Mouse (Mus musculus): ENCODE data around the gene Mab21l2. TPM values are rescaled to one million over a fixed set of nuclear protein-coding genes. Genes with fewer than 3 reads are reported as not detected.

The Mab21l2 gene
- 2.9 and 3.0 TPM in 2 replicates for polyA plus RNA-seq (2014; fragmentation: Nextera tagmentation; extraction: Ambion mirVana)

DNA sequence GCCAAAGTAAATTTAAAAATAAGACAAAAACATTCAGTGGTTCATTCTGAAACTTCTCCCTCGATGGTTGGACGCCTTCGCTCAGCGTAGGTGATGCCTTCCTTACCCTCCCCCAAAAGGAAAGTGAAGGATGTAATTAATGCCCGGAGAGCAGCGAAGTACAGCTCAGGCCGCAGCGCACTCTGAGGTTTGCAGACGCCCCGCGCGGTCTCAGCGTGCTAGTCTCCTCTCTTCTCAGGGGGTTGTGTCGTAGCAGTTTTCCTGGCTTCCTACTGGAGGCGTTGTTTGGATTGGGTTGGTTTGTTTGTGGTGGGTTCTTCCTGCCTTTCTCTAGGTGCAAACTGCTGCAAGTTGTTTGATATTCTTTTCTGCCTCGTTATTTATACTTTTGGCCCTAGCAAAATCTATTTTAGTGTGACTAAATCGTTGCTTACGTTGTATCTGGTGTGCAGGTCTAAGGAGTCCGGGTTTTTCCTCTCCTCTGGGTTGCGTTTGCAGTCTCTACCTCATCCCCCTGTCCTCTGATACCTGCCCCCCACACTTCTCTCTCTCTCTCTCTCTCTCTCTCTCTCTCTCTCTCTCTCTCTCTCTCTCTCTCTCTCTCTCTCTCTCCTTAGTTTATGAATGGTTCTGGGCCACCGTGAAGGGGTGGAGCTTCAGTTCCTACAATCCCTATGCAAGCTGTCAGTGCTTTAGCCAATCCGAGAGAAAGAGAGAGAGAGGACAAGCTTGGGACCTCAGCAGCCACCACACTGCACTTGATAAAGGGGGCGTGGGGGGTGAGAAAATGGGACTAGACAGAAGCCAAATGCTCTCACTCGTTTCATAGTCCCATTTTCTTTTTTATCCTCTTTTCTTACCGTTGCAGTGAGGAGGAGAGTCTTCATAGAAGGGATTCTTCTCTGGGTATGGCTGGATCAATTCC is at the start of gene Mab21l2:
TSS of gene Mab21l2 (minus strand) at position 539 of the 925 bp plus-strand sequence.
- Histone ChIP-seq H3K27ac (ENCODE audit: low read depth, low read length) (no peak within 1 kb of the TSS), H3K27me3 (replicated peaks; ENCODE audit: control insufficient read depth, insufficient read depth, low read length) (peaks cover 62% of the 10 kb centered on the region), H3K4me2 (ENCODE audit: low read length) (peak within 1 kb of the TSS; percentile 50), H3K36me3 (ENCODE audit: control insufficient read depth, insufficient read depth, low read length) (no peaks in the 10 kb centered on the region), H3K4me3 (ENCODE audit: low read depth, low read length) (peak within 1 kb of the TSS; percentile 26), H3K9ac (ENCODE audit: low read length) (peak within 1 kb of the TSS; percentile 45; the same call in 1 of the 2 replicates), H3K9me3 (replicated peaks; ENCODE audit: control insufficient read depth, low read length) (no peaks in the 10 kb centered on the region), H3K4me1 (ENCODE audit: control insufficient read depth, insufficient read depth, low read length) (peaks cover 12% of the 10 kb centered on the region)
- under 1% methylated on average over 25 of the region's 25 CpGs for WGBS
- ATAC-seq (peak; percentile 60), DNase-seq (ENCODE audit: low spot score) (peak; percentile 54)

DNA sequence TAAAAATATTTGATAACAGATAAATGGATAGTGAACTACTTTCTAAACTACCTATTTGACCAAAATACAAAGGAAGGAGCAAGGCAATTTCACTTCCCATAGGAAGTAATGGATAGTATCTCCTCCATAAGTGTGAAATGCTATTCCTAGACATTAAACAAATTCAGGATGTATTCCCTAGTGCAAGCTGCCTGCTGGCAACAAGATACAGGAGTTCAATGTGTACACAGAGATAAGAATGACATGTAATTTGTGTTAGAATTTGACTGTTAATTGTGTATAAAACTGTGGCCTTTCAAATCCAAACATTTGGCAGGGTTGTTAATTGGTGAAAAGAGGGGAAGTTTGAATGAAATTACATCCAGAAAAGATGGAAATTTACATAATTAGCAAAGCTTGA is 26.9 kb upstream of the Mab21l2 start:
- Histone ChIP-seq H3K27me3 (replicated peaks; ENCODE audit: control insufficient read depth, insufficient read depth, low read length) (peaks cover 46% of the 10 kb centered on the region), H3K9ac (ENCODE audit: low read length) (no peak overlapping the region), H3K4me2 (ENCODE audit: low read length) (no peak overlapping the region), H3K4me3 (ENCODE audit: low read depth, low read length) (no peak overlapping the region), H3K36me3 (ENCODE audit: control insufficient read depth, insufficient read depth, low read length) (no peaks in the 10 kb centered on the region), H3K4me1 (ENCODE audit: control insufficient read depth, insufficient read depth, low read length) (no peaks in the 10 kb centered on the region), H3K9me3 (replicated peaks; ENCODE audit: control insufficient read depth, low read length) (no peaks in the 10 kb centered on the region), H3K27ac (ENCODE audit: low read depth, low read length) (no peak overlapping the region)
- DNase-seq (ENCODE audit: low spot score), result no peak
- no peak for ATAC-seq

- Histone ChIP-seq H3K27ac (ENCODE audit: low read depth, low read length) (no peak overlapping the region), H3K36me3 (ENCODE audit: control insufficient read depth, insufficient read depth, low read length) (no peaks in the 10 kb centered on the region), H3K9ac (ENCODE audit: low read length) (no peak overlapping the region), H3K4me2 (ENCODE audit: low read length) (no peak overlapping the region), H3K4me1 (ENCODE audit: control insufficient read depth, insufficient read depth, low read length) (no peaks in the 10 kb centered on the region), H3K9me3 (replicated peaks; ENCODE audit: control insufficient read depth, low read length) (no peaks in the 10 kb centered on the region), H3K27me3 (replicated peaks; ENCODE audit: control insufficient read depth, insufficient read depth, low read length) (peaks cover 54% of the 10 kb centered on the region), H3K4me3 (ENCODE audit: low read depth, low read length) (no peak overlapping the region)
- no peak for DNase-seq (ENCODE audit: low spot score)
- no peak for ATAC-seq
- 8% methylated on average over 3 of the region's 3 CpGs for WGBS
These were observed 24.3 kb upstream of the Mab21l2 start for GRCm38 (mm10) chr3:86572519-86573244.

- H3K36me3 ChIP-seq (ENCODE audit: control insufficient read depth, insufficient read depth, low read length), result no peaks in the 10 kb centered on the region
- WGBS, result 2% methylated on average over 4 of the region's 4 CpGs
- peaks cover 57% of the 10 kb centered on the region for H3K27me3 ChIP-seq (replicated peaks; ENCODE audit: control insufficient read depth, insufficient read depth, low read length)
- DNase-seq (ENCODE audit: low spot score) (no peak), ATAC-seq (no peak)
- no peak overlapping the region for H3K4me3 ChIP-seq (ENCODE audit: low read depth, low read length)
- no peaks in the 10 kb centered on the region for H3K9me3 ChIP-seq (replicated peaks; ENCODE audit: control insufficient read depth, low read length)
- H3K27ac ChIP-seq (ENCODE audit: low read depth, low read length), result no peak overlapping the region
- H3K4me1 ChIP-seq (ENCODE audit: control insufficient read depth, insufficient read depth, low read length), result no peaks in the 10 kb centered on the region
- H3K9ac ChIP-seq (ENCODE audit: low read length), result no peak overlapping the region
- H3K4me2 ChIP-seq (ENCODE audit: low read length), result no peak overlapping the region
These were observed 23.1 kb upstream of the Mab21l2 start for GRCm38 (mm10) chr3:86571518-86571917.

DNA sequence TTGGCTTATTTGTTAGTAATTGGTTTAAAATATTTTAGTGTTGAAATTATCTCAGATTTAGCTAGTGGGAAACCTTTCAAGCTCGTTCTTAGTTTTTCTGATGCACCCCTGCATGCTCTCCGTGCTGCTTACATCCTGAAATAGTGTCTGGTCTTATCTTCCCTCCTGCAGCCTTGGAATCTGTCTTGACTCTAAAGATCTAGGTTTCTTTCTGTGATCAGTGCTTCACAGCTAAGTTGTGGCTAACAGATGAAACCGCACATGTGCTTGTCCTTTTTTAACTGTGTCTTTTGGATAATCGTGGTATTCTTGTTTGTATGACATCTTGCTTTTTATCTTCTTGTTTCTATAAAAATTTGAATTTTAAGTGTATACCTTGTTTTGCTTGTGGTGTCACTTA is 18.9 kb upstream of the Mab21l2 start:
- no peak overlapping the region for H3K4me3 ChIP-seq (ENCODE audit: low read depth, low read length)
- H3K27me3 ChIP-seq (replicated peaks; ENCODE audit: control insufficient read depth, insufficient read depth, low read length), result peaks cover 51% of the 10 kb centered on the region
- ATAC-seq (no peak), DNase-seq (ENCODE audit: low spot score) (no peak)
- H3K4me2 ChIP-seq (ENCODE audit: low read length), result no peak overlapping the region
- H3K27ac ChIP-seq (ENCODE audit: low read depth, low read length), result no peak overlapping the region
- no peak overlapping the region for H3K9ac ChIP-seq (ENCODE audit: low read length)
- WGBS, result 77% methylated on average over 4 of the region's 4 CpGs
- no peaks in the 10 kb centered on the region for H3K36me3 ChIP-seq (ENCODE audit: control insufficient read depth, insufficient read depth, low read length)
- no peaks in the 10 kb centered on the region for H3K9me3 ChIP-seq (replicated peaks; ENCODE audit: control insufficient read depth, low read length)
- H3K4me1 ChIP-seq (ENCODE audit: control insufficient read depth, insufficient read depth, low read length), result no peaks in the 10 kb centered on the region

- Histone ChIP-seq H3K9me3 (replicated peaks; ENCODE audit: control insufficient read depth, low read length) (no peaks in the 10 kb centered on the region), H3K4me3 (ENCODE audit: low read depth, low read length) (no peak overlapping the region), H3K27me3 (replicated peaks; ENCODE audit: control insufficient read depth, insufficient read depth, low read length) (peaks cover 34% of the 10 kb centered on the region), H3K9ac (ENCODE audit: low read length) (no peak overlapping the region), H3K4me2 (ENCODE audit: low read length) (no peak overlapping the region), H3K36me3 (ENCODE audit: control insufficient read depth, insufficient read depth, low read length) (no peaks in the 10 kb centered on the region), H3K27ac (ENCODE audit: low read depth, low read length) (no peak overlapping the region), H3K4me1 (ENCODE audit: control insufficient read depth, insufficient read depth, low read length) (no peaks in the 10 kb centered on the region)
- DNase-seq (ENCODE audit: low spot score) (no peak), ATAC-seq (no peak)
- 100% methylated on average over 1 of the region's 1 CpGs for WGBS
These were observed 13.0 kb upstream of the Mab21l2 start for GRCm38 (mm10) chr3:86561396-86561795.

DNA sequence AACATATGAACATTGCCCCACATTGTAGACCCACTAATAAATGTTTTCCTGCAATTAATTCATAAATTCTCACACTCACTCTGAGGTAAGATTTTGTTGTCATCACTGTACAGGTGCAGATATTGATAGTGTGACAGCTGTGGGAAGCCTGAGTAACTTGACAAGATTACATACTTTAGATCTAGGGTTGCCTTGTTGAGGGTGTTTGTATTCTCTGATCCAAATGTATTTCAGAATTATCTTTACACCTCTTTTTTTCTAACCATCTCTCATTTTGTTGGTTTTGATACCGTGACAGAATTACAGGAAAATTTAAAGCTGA is 12.6 kb upstream of the Mab21l2 start:
- ATAC-seq, result no peak
- no peak for DNase-seq (ENCODE audit: low spot score)
- Histone ChIP-seq H3K27me3 (replicated peaks; ENCODE audit: control insufficient read depth, insufficient read depth, low read length) (peaks cover 34% of the 10 kb centered on the region), H3K36me3 (ENCODE audit: control insufficient read depth, insufficient read depth, low read length) (no peaks in the 10 kb centered on the region), H3K9ac (ENCODE audit: low read length) (no peak overlapping the region), H3K4me3 (ENCODE audit: low read depth, low read length) (no peak overlapping the region), H3K4me2 (ENCODE audit: low read length) (no peak overlapping the region), H3K9me3 (replicated peaks; ENCODE audit: control insufficient read depth, low read length) (no peaks in the 10 kb centered on the region), H3K27ac (ENCODE audit: low read depth, low read length) (no peak overlapping the region), H3K4me1 (ENCODE audit: control insufficient read depth, insufficient read depth, low read length) (no peaks in the 10 kb centered on the region)
- WGBS, result 96% methylated on average over 1 of the region's 1 CpGs

DNA sequence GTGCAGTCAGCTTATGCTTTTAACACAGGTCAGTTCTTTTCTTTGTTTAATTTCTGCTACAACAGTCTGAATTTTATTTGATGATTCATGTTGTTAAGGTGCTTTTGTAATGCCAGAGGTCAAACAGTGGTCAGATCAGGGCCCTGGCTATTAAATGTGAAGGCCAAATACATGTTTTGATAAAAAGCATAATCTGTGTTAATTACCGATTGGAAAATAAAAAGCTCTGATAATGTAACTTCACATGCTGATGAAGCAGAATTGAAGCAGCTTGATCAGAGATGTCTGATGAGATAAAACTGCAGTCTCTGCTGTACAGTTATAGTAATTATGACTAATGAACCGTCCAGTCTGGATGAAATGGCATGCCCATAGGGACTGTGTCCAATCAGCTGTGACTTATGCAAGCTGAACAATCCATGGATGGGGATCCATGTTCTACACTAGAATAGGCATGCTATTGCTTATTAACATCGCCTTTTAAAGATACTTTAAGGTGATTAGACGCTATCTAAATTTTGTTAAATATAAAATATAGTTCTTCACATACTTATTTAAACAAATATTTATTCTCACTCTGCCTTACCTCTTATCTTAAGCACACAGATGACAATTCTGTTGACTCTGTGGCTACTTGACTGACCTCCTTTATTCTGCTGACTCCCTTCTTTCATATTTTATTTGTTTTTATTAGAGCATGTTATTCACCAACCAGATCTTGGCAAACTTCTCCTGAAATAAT is 12.0 kb upstream of the Mab21l2 start:
- Histone ChIP-seq H3K27ac (ENCODE audit: low read depth, low read length) (no peak overlapping the region), H3K9ac (ENCODE audit: low read length) (no peak overlapping the region), H3K4me1 (ENCODE audit: control insufficient read depth, insufficient read depth, low read length) (no peaks in the 10 kb centered on the region), H3K9me3 (replicated peaks; ENCODE audit: control insufficient read depth, low read length) (no peaks in the 10 kb centered on the region), H3K36me3 (ENCODE audit: control insufficient read depth, insufficient read depth, low read length) (no peaks in the 10 kb centered on the region), H3K4me3 (ENCODE audit: low read depth, low read length) (no peak overlapping the region), H3K4me2 (ENCODE audit: low read length) (no peak overlapping the region), H3K27me3 (replicated peaks; ENCODE audit: control insufficient read depth, insufficient read depth, low read length) (peaks cover 36% of the 10 kb centered on the region)
- no peak for ATAC-seq
- DNase-seq (ENCODE audit: low spot score), result no peak
- 88% methylated on average over 4 of the region's 4 CpGs for WGBS

Data from forebrain, embryonic 14.5 days (tissue).